Mouse (Mus musculus): ENCODE data around the gene Cdsn.

GRCm38 (mm10) chr17:35502762-35503161 lies 49.2 kb upstream of the Cdsn start:
- TF ChIP-seq EP300 (IDR thresholded peaks at IDR 0.05; ENCODE audit: low read depth) = no peak
- TF ChIP-seq CTCF (IDR thresholded peaks at IDR 0.05; ENCODE audit: low read depth) = no peak

Data from liver, postnatal 0 days (tissue).